Mouse (Mus musculus): ENCODE data around the gene Dock8. TPM values are rescaled to one million over a fixed set of nuclear protein-coding genes. Genes with fewer than 3 reads are reported as not detected.

The Dock8 gene
- polyA plus RNA-seq, 1 experiment from 2014 or later, result 0.56 TPM

- no peak overlapping the region for H3K4me3 ChIP-seq (replicated peaks; ENCODE audit: low read length)
- WGBS, result 46% methylated on average over 17 of the region's 17 CpGs
- no peak overlapping the region for H3K4me2 ChIP-seq (ENCODE audit: low read length)
- no peaks in the 10 kb centered on the region for H3K9me3 ChIP-seq (ENCODE audit: control insufficient read depth, low read length)
- ATAC-seq, result no peak
- no peak overlapping the region for H3K27ac ChIP-seq (ENCODE audit: low read length)
- H3K36me3 ChIP-seq (ENCODE audit: control insufficient read depth, insufficient read depth), result no peaks in the 10 kb centered on the region
- H3K4me1 ChIP-seq (replicated peaks; ENCODE audit: control insufficient read depth, insufficient read depth, low read length), result 0 out of 2 replicates have a peak, but pooled peaks cover 3% of the 10 kb centered on the region
- no peaks in the 10 kb centered on the region for H3K27me3 ChIP-seq (replicated peaks; ENCODE audit: control insufficient read depth, insufficient read depth, low read length)
- H3K9ac ChIP-seq (replicated peaks; ENCODE audit: low read depth, low read length), result no peak overlapping the region
Measured at GRCm38 (mm10) chr19:25144110-25145028, 145.0 kb downstream of the Dock8 start.

- 65% methylated on average over 5 of the region's 5 CpGs for WGBS
- no peaks in the 10 kb centered on the region for H3K27me3 ChIP-seq (replicated peaks; ENCODE audit: control insufficient read depth, insufficient read depth, low read length)
- ATAC-seq, result no peak
- no peak overlapping the region for H3K4me2 ChIP-seq (ENCODE audit: low read length)
- H3K27ac ChIP-seq (ENCODE audit: low read length), result no peak overlapping the region
- no peaks in the 10 kb centered on the region for H3K9me3 ChIP-seq (ENCODE audit: control insufficient read depth, low read length)
- 0 out of 2 replicates have a peak, but pooled peaks cover 3% of the 10 kb centered on the region for H3K4me1 ChIP-seq (replicated peaks; ENCODE audit: control insufficient read depth, insufficient read depth, low read length)
- H3K36me3 ChIP-seq (ENCODE audit: control insufficient read depth, insufficient read depth), result no peaks in the 10 kb centered on the region
- no peak overlapping the region for H3K9ac ChIP-seq (replicated peaks; ENCODE audit: low read depth, low read length)
- no peak overlapping the region for H3K4me3 ChIP-seq (replicated peaks; ENCODE audit: low read length)
Measured at GRCm38 (mm10) chr19:25145116-25145515, 145.8 kb downstream of the Dock8 start.

GRCm38 (mm10) chr19:25146122-25146521, 146.8 kb downstream of the Dock8 start:
- WGBS, result 73% methylated on average over 4 of the region's 4 CpGs
- no peaks in the 10 kb centered on the region for H3K27me3 ChIP-seq (replicated peaks; ENCODE audit: control insufficient read depth, insufficient read depth, low read length)
- no peak overlapping the region for H3K27ac ChIP-seq (ENCODE audit: low read length)
- H3K4me3 ChIP-seq (replicated peaks; ENCODE audit: low read length), result no peak overlapping the region
- no peak for ATAC-seq
- no peaks in the 10 kb centered on the region for H3K9me3 ChIP-seq (ENCODE audit: control insufficient read depth, low read length)
- H3K4me1 ChIP-seq (replicated peaks; ENCODE audit: control insufficient read depth, insufficient read depth, low read length), result 0 out of 2 replicates have a peak, but pooled peaks cover 3% of the 10 kb centered on the region
- H3K36me3 ChIP-seq (ENCODE audit: control insufficient read depth, insufficient read depth), result no peaks in the 10 kb centered on the region
- H3K9ac ChIP-seq (replicated peaks; ENCODE audit: low read depth, low read length), result no peak overlapping the region
- H3K4me2 ChIP-seq (ENCODE audit: low read length), result no peak overlapping the region

GRCm38 (mm10) chr19:25149788-25150187, 150.5 kb downstream of the Dock8 start:
- no peak for ATAC-seq
- no peaks in the 10 kb centered on the region for H3K36me3 ChIP-seq (ENCODE audit: control insufficient read depth, insufficient read depth)
- no peaks in the 10 kb centered on the region for H3K4me1 ChIP-seq (replicated peaks; ENCODE audit: control insufficient read depth, insufficient read depth, low read length)
- WGBS, result 81% methylated on average over 8 of the region's 8 CpGs
- no peak overlapping the region for H3K4me2 ChIP-seq (ENCODE audit: low read length)
- no peak overlapping the region for H3K27ac ChIP-seq (ENCODE audit: low read length)
- no peak overlapping the region for H3K4me3 ChIP-seq (replicated peaks; ENCODE audit: low read length)
- H3K9me3 ChIP-seq (ENCODE audit: control insufficient read depth, low read length), result no peaks in the 10 kb centered on the region
- H3K27me3 ChIP-seq (replicated peaks; ENCODE audit: control insufficient read depth, insufficient read depth, low read length), result no peaks in the 10 kb centered on the region
- no peak overlapping the region for H3K9ac ChIP-seq (replicated peaks; ENCODE audit: low read depth, low read length)

GRCm38 (mm10) chr19:25154506-25155178, 155.3 kb downstream of the Dock8 start:
- H3K4me1 ChIP-seq (replicated peaks; ENCODE audit: control insufficient read depth, insufficient read depth, low read length), result no peaks in the 10 kb centered on the region
- no peaks in the 10 kb centered on the region for H3K9me3 ChIP-seq (ENCODE audit: control insufficient read depth, low read length)
- H3K27me3 ChIP-seq (replicated peaks; ENCODE audit: control insufficient read depth, insufficient read depth, low read length), result no peaks in the 10 kb centered on the region
- WGBS, result 55% methylated on average over 7 of the region's 7 CpGs
- no peak overlapping the region for H3K9ac ChIP-seq (replicated peaks; ENCODE audit: low read depth, low read length)
- H3K36me3 ChIP-seq (ENCODE audit: control insufficient read depth, insufficient read depth), result no peaks in the 10 kb centered on the region
- no peak overlapping the region for H3K4me3 ChIP-seq (replicated peaks; ENCODE audit: low read length)
- H3K4me2 ChIP-seq (ENCODE audit: low read length), result no peak overlapping the region
- ATAC-seq, result no peak
- no peak overlapping the region for H3K27ac ChIP-seq (ENCODE audit: low read length)

GRCm38 (mm10) chr19:25155250-25155649, 155.9 kb downstream of the Dock8 start:
- Histone ChIP-seq H3K4me2 (ENCODE audit: low read length) (no peak overlapping the region), H3K27me3 (replicated peaks; ENCODE audit: control insufficient read depth, insufficient read depth, low read length) (no peaks in the 10 kb centered on the region), H3K9me3 (ENCODE audit: control insufficient read depth, low read length) (no peaks in the 10 kb centered on the region), H3K4me3 (replicated peaks; ENCODE audit: low read length) (no peak overlapping the region), H3K4me1 (replicated peaks; ENCODE audit: control insufficient read depth, insufficient read depth, low read length) (no peaks in the 10 kb centered on the region), H3K27ac (ENCODE audit: low read length) (no peak overlapping the region), H3K9ac (replicated peaks; ENCODE audit: low read depth, low read length) (no peak overlapping the region), H3K36me3 (ENCODE audit: control insufficient read depth, insufficient read depth) (no peaks in the 10 kb centered on the region)
- ATAC-seq, result no peak
- 87% methylated on average over 7 of the region's 7 CpGs for WGBS

- Histone ChIP-seq H3K9ac (replicated peaks; ENCODE audit: low read depth, low read length) (no peak overlapping the region), H3K4me1 (replicated peaks; ENCODE audit: control insufficient read depth, insufficient read depth, low read length) (no peaks in the 10 kb centered on the region), H3K27ac (ENCODE audit: low read length) (no peak overlapping the region), H3K27me3 (replicated peaks; ENCODE audit: control insufficient read depth, insufficient read depth, low read length) (no peaks in the 10 kb centered on the region), H3K4me3 (replicated peaks; ENCODE audit: low read length) (no peak overlapping the region), H3K9me3 (ENCODE audit: control insufficient read depth, low read length) (no peaks in the 10 kb centered on the region), H3K4me2 (ENCODE audit: low read length) (no peak overlapping the region), H3K36me3 (ENCODE audit: control insufficient read depth, insufficient read depth) (no peaks in the 10 kb centered on the region)
- 83% methylated on average over 11 of the region's 11 CpGs for WGBS
- no peak for ATAC-seq
Measured at GRCm38 (mm10) chr19:25155709-25156108, 156.4 kb downstream of the Dock8 start.

GRCm38 (mm10) chr19:25162270-25162669, 162.9 kb downstream of the Dock8 start:
- Histone ChIP-seq H3K4me3 (replicated peaks; ENCODE audit: low read length) (no peak overlapping the region), H3K27me3 (replicated peaks; ENCODE audit: control insufficient read depth, insufficient read depth, low read length) (no peaks in the 10 kb centered on the region), H3K4me1 (replicated peaks; ENCODE audit: control insufficient read depth, insufficient read depth, low read length) (no peaks in the 10 kb centered on the region), H3K4me2 (ENCODE audit: low read length) (no peak overlapping the region), H3K9me3 (ENCODE audit: control insufficient read depth, low read length) (no peaks in the 10 kb centered on the region), H3K9ac (replicated peaks; ENCODE audit: low read depth, low read length) (no peak overlapping the region), H3K27ac (ENCODE audit: low read length) (no peak overlapping the region), H3K36me3 (ENCODE audit: control insufficient read depth, insufficient read depth) (no peaks in the 10 kb centered on the region)
- 94% methylated on average over 3 of the region's 3 CpGs for WGBS
- no peak for ATAC-seq

- H3K4me1 ChIP-seq (replicated peaks; ENCODE audit: control insufficient read depth, insufficient read depth, low read length), result no peaks in the 10 kb centered on the region
- no peaks in the 10 kb centered on the region for H3K36me3 ChIP-seq (ENCODE audit: control insufficient read depth, insufficient read depth)
- no peak for ATAC-seq
- no peaks in the 10 kb centered on the region for H3K9me3 ChIP-seq (ENCODE audit: control insufficient read depth, low read length)
- 89% methylated on average over 12 of the region's 12 CpGs for WGBS
- H3K27me3 ChIP-seq (replicated peaks; ENCODE audit: control insufficient read depth, insufficient read depth, low read length), result no peaks in the 10 kb centered on the region
- H3K4me2 ChIP-seq (ENCODE audit: low read length), result no peak overlapping the region
- H3K9ac ChIP-seq (replicated peaks; ENCODE audit: low read depth, low read length), result no peak overlapping the region
- no peak overlapping the region for H3K27ac ChIP-seq (ENCODE audit: low read length)
- H3K4me3 ChIP-seq (replicated peaks; ENCODE audit: low read length), result no peak overlapping the region
Measured at GRCm38 (mm10) chr19:25163426-25163825, 164.1 kb downstream of the Dock8 start.
